Mouse (Mus musculus): ENCODE results near the gene Gtf3c3. TPM values are rescaled to one million over a fixed set of nuclear protein-coding genes. Genes with fewer than 3 reads are reported as not detected.

Gtf3c3 gene
- polyA plus RNA-seq, 1 experiment: 16.8 TPM

DNA sequence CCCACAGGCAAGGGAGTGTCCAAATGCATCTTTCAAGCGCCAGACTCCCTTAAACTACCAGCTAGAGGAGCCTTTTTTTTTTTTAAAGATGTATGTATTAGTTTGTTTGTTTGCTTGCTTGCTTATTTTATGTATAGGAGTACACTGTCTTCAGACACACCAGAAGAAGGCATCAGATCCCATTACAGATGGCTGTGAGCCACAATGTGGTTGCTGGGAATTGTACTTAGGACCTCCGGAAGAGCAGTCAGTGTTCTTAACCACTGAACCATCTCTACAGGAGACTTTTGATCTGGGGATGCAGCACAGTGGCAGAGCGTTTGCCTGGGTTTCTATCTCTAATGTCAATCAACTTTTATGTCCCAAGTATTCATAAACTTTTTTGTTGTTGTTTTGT, 307 bp upstream of the Gtf3c3 start:
- H3K27ac ChIP-seq (ENCODE audit: insufficient read depth, low read length): no peak overlapping the region; the same call in 1 of the 2 replicates

DNA sequence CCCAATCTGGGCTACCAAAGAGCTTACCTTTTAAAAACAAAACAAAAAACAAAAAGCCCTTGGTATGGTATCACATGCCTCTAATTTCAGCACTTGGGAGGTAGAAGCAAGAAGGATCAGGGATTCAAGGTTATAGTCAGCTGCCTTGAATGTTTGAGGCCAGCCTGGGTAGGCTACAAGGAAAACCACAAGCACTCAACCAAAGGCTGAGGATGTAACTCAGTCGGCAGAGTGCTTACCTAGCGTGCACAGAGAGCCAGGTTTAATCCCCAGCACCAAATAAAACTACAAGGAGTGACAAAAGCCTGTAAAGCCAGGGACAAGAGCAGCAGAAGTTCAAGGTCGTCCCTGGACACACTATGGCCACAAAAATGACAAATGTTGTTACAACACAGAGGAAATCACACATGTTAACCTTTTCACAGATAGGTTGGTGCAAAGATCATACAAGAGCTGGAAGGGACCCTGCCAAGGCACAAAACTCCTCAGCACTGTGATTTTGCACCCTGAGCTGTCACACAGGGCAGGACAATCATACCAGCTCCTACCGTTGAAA, 16.5 kb downstream of the Gtf3c3 start:
- no peak overlapping the region for H3K27ac ChIP-seq (ENCODE audit: insufficient read depth, low read length)
- WGBS: 94% methylated on average over 4 of the region's 4 CpGs
- TF ChIP-seq POLR2A (IDR thresholded peaks at IDR 0.05; ENCODE audit: borderline replicate concordance, insufficient read depth, low read length): no peak
- no peak for TF ChIP-seq CTCF (IDR thresholded peaks at IDR 0.05; ENCODE audit: borderline replicate concordance, insufficient read depth, low read depth, low read length)
- H3K4me1 ChIP-seq (ENCODE audit: control insufficient read depth, insufficient read depth, low read length): no peaks in the 10 kb centered on the region
- no peak overlapping the region for H3K4me3 ChIP-seq (replicated peaks; ENCODE audit: insufficient read depth, low read depth, low read length)
- H3K27me3 ChIP-seq (ENCODE audit: control insufficient read depth, insufficient read depth, low read length): no peaks in the 10 kb centered on the region
- no peak for DNase-seq

More for the DNA sequence above, 307 bp upstream of the Gtf3c3 start:
- H3K4me1 ChIP-seq (ENCODE audit: control insufficient read depth, insufficient read depth, low read length): peaks cover 4% of the 10 kb centered on the region
- DNase-seq: no peak
- peak overlapping the region; percentile 93 for H3K4me3 ChIP-seq (replicated peaks; ENCODE audit: insufficient read depth, low read depth, low read length)
- TF ChIP-seq POLR2A (IDR thresholded peaks at IDR 0.05; ENCODE audit: borderline replicate concordance, insufficient read depth, low read length) (no peak), CTCF (IDR thresholded peaks at IDR 0.05; ENCODE audit: borderline replicate concordance, insufficient read depth, low read depth, low read length) (no peak)
- H3K27me3 ChIP-seq (ENCODE audit: control insufficient read depth, insufficient read depth, low read length): no peaks in the 10 kb centered on the region
- 32% methylated on average over 3 of the region's 3 CpGs for WGBS

DNA sequence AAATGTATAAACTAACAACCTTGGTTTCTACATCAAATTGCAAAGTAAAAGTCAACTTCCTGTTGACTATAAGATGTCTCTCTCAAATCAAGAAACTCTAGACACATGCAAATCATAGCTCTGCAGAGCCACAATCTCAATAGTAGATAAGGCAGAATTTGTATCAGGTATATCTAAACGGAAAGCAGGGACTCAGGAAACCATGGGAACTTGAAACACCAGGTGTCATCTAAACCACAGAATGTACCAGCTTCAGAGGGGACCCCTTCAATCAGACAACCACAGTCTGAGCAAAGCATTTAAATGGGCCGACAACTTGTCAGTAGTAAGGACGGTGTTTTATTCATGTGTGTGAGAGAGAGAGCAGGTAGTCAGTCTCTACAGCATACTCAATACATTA, 17.1 kb downstream of the Gtf3c3 start:
- Histone ChIP-seq H3K4me1 (ENCODE audit: control insufficient read depth, insufficient read depth, low read length) (no peaks in the 10 kb centered on the region), H3K4me3 (replicated peaks; ENCODE audit: insufficient read depth, low read depth, low read length) (no peak overlapping the region), H3K27ac (ENCODE audit: insufficient read depth, low read length) (no peak overlapping the region), H3K27me3 (ENCODE audit: control insufficient read depth, insufficient read depth, low read length) (no peaks in the 10 kb centered on the region)
- TF ChIP-seq POLR2A (IDR thresholded peaks at IDR 0.05; ENCODE audit: borderline replicate concordance, insufficient read depth, low read length): no peak
- TF ChIP-seq CTCF (IDR thresholded peaks at IDR 0.05; ENCODE audit: borderline replicate concordance, insufficient read depth, low read depth, low read length): no peak
- DNase-seq: no peak
- WGBS: 98% methylated on average over 3 of the region's 3 CpGs

DNA sequence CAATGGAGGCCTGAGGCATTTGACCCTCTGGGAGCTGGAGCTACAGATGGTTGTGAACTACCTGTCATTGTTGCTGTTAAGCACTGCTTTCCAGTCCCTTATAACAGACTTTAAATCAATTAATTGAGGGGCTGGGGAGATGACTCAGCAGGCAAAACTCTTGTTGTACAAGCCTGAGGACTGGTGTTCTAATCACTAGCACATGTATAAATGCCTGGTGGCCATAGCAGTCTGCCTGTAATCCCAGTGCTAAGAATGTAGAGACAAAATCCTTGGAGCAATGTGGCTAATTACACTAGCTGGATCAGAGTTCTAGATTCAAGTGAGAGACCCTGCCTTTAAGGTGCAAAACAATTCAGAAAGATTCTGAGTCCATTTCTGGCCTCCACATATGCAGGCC, 36.0 kb downstream of the Gtf3c3 start:
- no peak for TF ChIP-seq CTCF (IDR thresholded peaks at IDR 0.05; ENCODE audit: borderline replicate concordance, insufficient read depth, low read depth, low read length)
- no peak for TF ChIP-seq POLR2A (IDR thresholded peaks at IDR 0.05; ENCODE audit: borderline replicate concordance, insufficient read depth, low read length)
- Histone ChIP-seq H3K4me1 (ENCODE audit: control insufficient read depth, insufficient read depth, low read length) (no peaks in the 10 kb centered on the region), H3K27me3 (ENCODE audit: control insufficient read depth, insufficient read depth, low read length) (no peaks in the 10 kb centered on the region), H3K4me3 (replicated peaks; ENCODE audit: insufficient read depth, low read depth, low read length) (no peak overlapping the region), H3K27ac (ENCODE audit: insufficient read depth, low read length) (no peak overlapping the region)
- DNase-seq: no peak

DNA sequence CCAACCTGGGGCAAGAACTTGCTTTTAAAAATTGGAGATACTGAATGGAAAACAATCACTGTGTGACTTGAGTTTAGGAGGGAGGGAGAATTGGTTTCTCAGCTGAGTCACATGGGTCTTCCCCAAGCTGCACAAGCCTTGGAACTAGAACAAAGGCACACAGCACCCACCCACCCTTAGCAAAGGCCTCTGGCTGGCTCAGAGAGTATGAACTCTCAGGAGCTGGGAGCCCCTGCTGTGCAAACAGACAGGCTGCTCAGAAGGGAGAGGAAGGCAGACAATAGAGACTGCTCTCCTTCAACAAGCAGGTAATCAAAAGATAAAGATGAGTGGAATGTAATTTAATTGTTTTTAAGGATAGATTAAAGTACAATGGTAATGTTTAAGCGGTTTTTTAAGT, 54.5 kb downstream of the Gtf3c3 start:
- no peak for DNase-seq
- Histone ChIP-seq H3K4me3 (replicated peaks; ENCODE audit: insufficient read depth, low read depth, low read length) (no peak overlapping the region), H3K4me1 (ENCODE audit: control insufficient read depth, insufficient read depth, low read length) (no peaks in the 10 kb centered on the region), H3K27me3 (ENCODE audit: control insufficient read depth, insufficient read depth, low read length) (no peaks in the 10 kb centered on the region), H3K27ac (ENCODE audit: insufficient read depth, low read length) (no peak overlapping the region)
- TF ChIP-seq POLR2A (IDR thresholded peaks at IDR 0.05; ENCODE audit: borderline replicate concordance, insufficient read depth, low read length) (no peak), CTCF (IDR thresholded peaks at IDR 0.05; ENCODE audit: borderline replicate concordance, insufficient read depth, low read depth, low read length) (no peak)
- WGBS: 20% methylated on average over 1 of the region's 1 CpGs

DNA sequence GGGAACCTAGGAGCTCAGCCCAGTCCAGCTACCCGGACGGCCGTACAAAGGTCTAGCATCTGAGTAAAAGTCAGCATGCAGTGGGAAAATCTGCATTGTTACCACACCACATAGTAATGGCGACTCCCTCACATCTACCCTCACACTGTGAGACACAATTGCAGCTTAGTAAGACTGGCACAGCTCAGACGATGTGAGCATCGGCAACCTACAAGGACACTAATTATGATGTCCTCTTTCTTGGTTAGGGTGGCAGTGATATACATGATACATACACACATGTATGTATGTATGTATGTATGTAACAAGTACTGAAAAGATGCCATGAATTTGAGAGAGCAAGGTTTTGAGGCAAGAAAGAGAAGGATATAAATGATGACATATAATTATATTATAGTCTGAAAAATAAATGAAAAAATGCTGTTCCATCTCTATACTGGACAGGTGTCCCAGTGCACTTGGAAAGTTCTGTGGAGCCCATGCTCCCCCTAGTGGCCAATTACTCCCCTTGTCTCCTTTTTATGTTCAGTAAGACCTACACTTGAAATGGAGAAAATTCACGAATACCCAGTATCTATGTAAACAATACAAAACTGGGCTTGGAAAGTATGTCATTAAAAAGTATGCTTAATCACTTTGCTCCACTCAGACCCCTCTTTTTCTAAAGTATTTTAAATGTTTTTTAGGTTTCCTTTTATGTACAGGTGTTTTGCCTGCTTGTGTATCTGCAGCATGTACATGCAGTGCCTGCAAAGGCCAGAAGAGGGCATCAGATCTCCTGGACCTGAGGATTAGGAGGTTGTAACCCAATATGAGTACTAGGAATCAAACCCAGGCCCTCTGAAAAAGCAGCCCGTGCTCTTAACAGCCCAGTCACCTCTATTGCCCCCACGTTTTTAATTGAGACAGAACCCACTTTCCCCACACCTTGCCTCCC, 57.5 kb downstream of the Gtf3c3 start:
- H3K4me1 ChIP-seq (ENCODE audit: control insufficient read depth, insufficient read depth, low read length): peaks cover 3% of the 10 kb centered on the region
- no peak overlapping the region for H3K4me3 ChIP-seq (replicated peaks; ENCODE audit: insufficient read depth, low read depth, low read length)
- no peaks in the 10 kb centered on the region for H3K27me3 ChIP-seq (ENCODE audit: control insufficient read depth, insufficient read depth, low read length)
- TF ChIP-seq POLR2A (IDR thresholded peaks at IDR 0.05; ENCODE audit: borderline replicate concordance, insufficient read depth, low read length) (no peak), CTCF (IDR thresholded peaks at IDR 0.05; ENCODE audit: borderline replicate concordance, insufficient read depth, low read depth, low read length) (peak; percentile 72)
- H3K27ac ChIP-seq (ENCODE audit: insufficient read depth, low read length): no peak overlapping the region
- 88% methylated on average over 9 of the region's 9 CpGs for WGBS
- peak; percentile 46 to 48 for DNase-seq

DNA sequence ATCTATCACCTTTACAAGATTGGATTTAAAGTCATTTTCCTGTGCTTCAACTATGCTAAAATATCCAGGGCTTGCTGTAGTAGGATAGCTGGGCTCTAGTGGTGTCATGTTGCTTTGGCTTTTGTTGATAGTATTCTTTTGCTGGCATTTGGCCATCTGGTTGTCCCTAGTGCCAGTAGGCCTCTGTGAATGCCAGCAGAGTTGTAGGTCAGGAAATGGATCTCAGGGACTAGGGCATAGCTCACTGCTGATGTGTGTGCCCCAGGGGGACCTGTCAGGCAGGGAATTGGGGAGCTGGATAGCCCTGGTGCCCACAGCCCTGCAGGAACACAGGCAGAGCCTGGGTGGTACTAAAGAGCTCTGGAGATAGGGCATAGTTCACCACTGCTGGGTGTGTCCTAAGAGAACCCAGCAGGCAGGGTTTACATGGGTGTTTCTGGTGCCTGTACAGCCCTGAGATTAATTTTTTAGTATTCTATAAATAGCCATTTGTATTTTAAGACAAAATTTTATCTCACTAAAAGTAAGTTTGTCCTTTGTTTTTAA, 61.2 kb downstream of the Gtf3c3 start:
- DNase-seq: peak; percentile 10 to 33
- no peak for TF ChIP-seq POLR2A (IDR thresholded peaks at IDR 0.05; ENCODE audit: borderline replicate concordance, insufficient read depth, low read length)
- TF ChIP-seq CTCF (IDR thresholded peaks at IDR 0.05; ENCODE audit: borderline replicate concordance, insufficient read depth, low read depth, low read length): no peak

More for the DNA sequence above, 61.2 kb downstream of the Gtf3c3 start:
- Histone ChIP-seq H3K27ac (ENCODE audit: insufficient read depth, low read length) (no peak overlapping the region), H3K4me3 (replicated peaks; ENCODE audit: insufficient read depth, low read depth, low read length) (no peak overlapping the region), H3K4me1 (ENCODE audit: control insufficient read depth, insufficient read depth, low read length) (peaks cover 3% of the 10 kb centered on the region), H3K27me3 (ENCODE audit: control insufficient read depth, insufficient read depth, low read length) (no peaks in the 10 kb centered on the region)

Measured in cerebellum, adult 2 months (tissue).